Mouse (Mus musculus) cerebral cortex, adult 2 months (tissue): ENCODE data around the gene Znrf2.

ENCODE experiments used
- WGBS: fragments of 180-500 bp; shearing (Covaris S2); methylation state at CpG from one replicate; pipeline ENCODE4 v1.1.7; 2018; 5-methylcytosine and 5-hydroxymethylcytosine counted together

Znrf2 gene

GRCm38 (mm10) chr6:54816388-54817065, at the start of gene Znrf2:
TSS of gene Znrf2 (plus strand) at chr6:54816916.
- under 1% methylated on average over 86 of the region's 88 CpGs for WGBS

- WGBS = 66% methylated on average over 4 of the region's 4 CpGs
Measured at GRCm38 (mm10) chr6:54767746-54768145, 49.0 kb upstream of the Znrf2 start.

- WGBS = 66% methylated on average over 4 of the region's 4 CpGs
Measured at GRCm38 (mm10) chr6:54770766-54771165, 46.0 kb upstream of the Znrf2 start.

GRCm38 (mm10) chr6:54771171-54771570, 45.5 kb upstream of the Znrf2 start:
- WGBS = 68% methylated on average over 8 of the region's 8 CpGs

GRCm38 (mm10) chr6:54772078-54772477, 44.6 kb upstream of the Znrf2 start:
- WGBS = 94% methylated on average over 5 of the region's 5 CpGs

- WGBS = 45% methylated on average over 8 of the region's 8 CpGs
Measured at GRCm38 (mm10) chr6:54777661-54778060, 39.1 kb upstream of the Znrf2 start.

- WGBS = 92% methylated on average over 5 of the region's 5 CpGs
Measured at GRCm38 (mm10) chr6:54779968-54780367, 36.7 kb upstream of the Znrf2 start.

- WGBS = 78% methylated on average over 5 of the region's 5 CpGs
Measured at GRCm38 (mm10) chr6:54780569-54781304, 36.0 kb upstream of the Znrf2 start.

GRCm38 (mm10) chr6:54781881-54782280, 34.8 kb upstream of the Znrf2 start:
- WGBS = 74% methylated on average over 6 of the region's 6 CpGs

GRCm38 (mm10) chr6:54785098-54785730, 31.5 kb upstream of the Znrf2 start:
- WGBS = 43% methylated on average over 5 of the region's 5 CpGs

GRCm38 (mm10) chr6:54786766-54787165, 29.9 kb upstream of the Znrf2 start:
- WGBS = 98% methylated on average over 5 of the region's 5 CpGs

- WGBS = 65% methylated on average over 6 of the region's 6 CpGs
Measured at GRCm38 (mm10) chr6:54788493-54788892, 28.2 kb upstream of the Znrf2 start.

- WGBS = 87% methylated on average over 4 of the region's 4 CpGs
Measured at GRCm38 (mm10) chr6:54789139-54789538, 27.6 kb upstream of the Znrf2 start.

- 95% methylated on average over 4 of the region's 4 CpGs for WGBS
Measured at GRCm38 (mm10) chr6:54790071-54790470, 26.6 kb upstream of the Znrf2 start.

- WGBS = 88% methylated on average over 3 of the region's 3 CpGs
Measured at GRCm38 (mm10) chr6:54793853-54794252, 22.9 kb upstream of the Znrf2 start.

- WGBS = 71% methylated on average over 2 of the region's 2 CpGs
Measured at GRCm38 (mm10) chr6:54794372-54794771, 22.3 kb upstream of the Znrf2 start.

- WGBS = 86% methylated on average over 5 of the region's 5 CpGs
Measured at GRCm38 (mm10) chr6:54794991-54795390, 21.7 kb upstream of the Znrf2 start.

- WGBS = 84% methylated on average over 5 of the region's 5 CpGs
Measured at GRCm38 (mm10) chr6:54795971-54796370, 20.7 kb upstream of the Znrf2 start.

- WGBS = 51% methylated on average over 8 of the region's 8 CpGs
Measured at GRCm38 (mm10) chr6:54802348-54802747, 14.4 kb upstream of the Znrf2 start.

GRCm38 (mm10) chr6:54804066-54804864, 12.5 kb upstream of the Znrf2 start:
- 82% methylated on average over 18 of the region's 18 CpGs for WGBS

- WGBS = 74% methylated on average over 5 of the region's 5 CpGs
Measured at GRCm38 (mm10) chr6:54805779-54806178, 10.9 kb upstream of the Znrf2 start.
